Mouse (Mus musculus) lung, adult 2 months (tissue): ENCODE results near the gene Ampd3. TPM values are rescaled to one million over a fixed set of nuclear protein-coding genes. Genes with fewer than 3 reads are reported as not detected.

Source experiments
- DNase-seq: peaks from one replicate; pipeline ENCODE4 v3.0.0; 2022
- H3K4me1 ChIP-seq: fragments of 200-500 bp; 2 replicates; pipeline ENCODE4 v1.6.1; 2011; ENCODE audit warnings: low read length; ENCODE audit not compliant: control insufficient read depth, insufficient read depth
- H3K4me3 ChIP-seq: fragments of 200-500 bp; replicated peaks from 2 replicates; pipeline ENCODE3; 2011; ENCODE audit warnings: low read depth, mild to moderate bottlenecking, control low read depth, low read length; ENCODE audit errors: extremely low read depth
- CTCF ChIP-seq: fragments of 200-500 bp; IDR thresholded peaks from 2 replicates; pipeline ENCODE4 v1.5.1; 2011; ENCODE audit warnings: mild to moderate bottlenecking, low read length, control low read depth; ENCODE audit not compliant: insufficient read depth
- POLR2A ChIP-seq: fragments of 200-500 bp; IDR thresholded peaks from 2 replicates; pipeline ENCODE4 v1.6.1; 2011; ENCODE audit warnings: low read depth, mild to moderate bottlenecking, control low read depth, low read length, borderline replicate concordance; ENCODE audit errors: extremely low read depth
- WGBS: fragments of 180-500 bp; shearing (Covaris S2); methylation state at CpG from one replicate; pipeline ENCODE4 v1.1.7; 2018; 5-methylcytosine and 5-hydroxymethylcytosine counted together
- polyA plus RNA-seq: library from polyadenylated mRNA; depleted of rRNA; stranded (reverse); fragments of >200 nt; gene quantifications from 2 replicates; pipeline ENCODE4 v1.2.3, GENCODE M21; 2012

The Ampd3 gene
- polyA plus RNA-seq, 1 experiment, result 23.5 TPM

GRCm38 (mm10) chr7:110794722-110795121, 26.7 kb downstream of the Ampd3 start:
- 70% methylated on average over 4 of the region's 4 CpGs for WGBS
- TF ChIP-seq POLR2A (no peak), CTCF (no peak)
- Histone ChIP-seq H3K4me3 (no peak overlapping the region), H3K4me1 (no peaks in the 10 kb centered on the region)
- DNase-seq, result no peak

- no peak for TF ChIP-seq CTCF
- no peak for TF ChIP-seq POLR2A
These were observed 28.5 kb downstream of the Ampd3 start for GRCm38 (mm10) chr7:110796367-110797051.

GRCm38 (mm10) chr7:110797722-110798409, 29.9 kb downstream of the Ampd3 start:
- TF ChIP-seq POLR2A, result no peak
- TF ChIP-seq CTCF, result no peak
- DNase-seq, result no peak
- Histone ChIP-seq H3K4me1 (no peaks in the 10 kb centered on the region), H3K4me3 (no peak overlapping the region)
- 78% methylated on average over 11 of the region's 11 CpGs for WGBS

More at GRCm38 (mm10) chr7:110796367-110797051, 28.5 kb downstream of the Ampd3 start:
- no peak for DNase-seq
- WGBS, result 64% methylated on average over 12 of the region's 12 CpGs
- Histone ChIP-seq H3K4me3 (no peak overlapping the region), H3K4me1 (no peaks in the 10 kb centered on the region)

GRCm38 (mm10) chr7:110801028-110801427, 33.0 kb downstream of the Ampd3 start:
- under 1% methylated on average over 4 of the region's 4 CpGs for WGBS
- TF ChIP-seq CTCF, result peak; percentile 97
- TF ChIP-seq POLR2A, result no peak

GRCm38 (mm10) chr7:110803131-110803530, 35.1 kb downstream of the Ampd3 start:
- DNase-seq, result no peak
- Histone ChIP-seq H3K4me1 (peaks cover 9% of the 10 kb centered on the region), H3K4me3 (no peak overlapping the region)
- TF ChIP-seq CTCF, result no peak
- no peak for TF ChIP-seq POLR2A
- WGBS, result 97% methylated on average over 10 of the region's 10 CpGs

More at GRCm38 (mm10) chr7:110801028-110801427, 33.0 kb downstream of the Ampd3 start:
- no peak overlapping the region for H3K4me3 ChIP-seq
- peak; percentile 71 for DNase-seq
- H3K4me1 ChIP-seq, result no peaks in the 10 kb centered on the region

- 54% methylated on average over 3 of the region's 3 CpGs for WGBS
- H3K4me1 ChIP-seq, result peaks cover 9% of the 10 kb centered on the region
- no peak overlapping the region for H3K4me3 ChIP-seq
- TF ChIP-seq CTCF (no peak), POLR2A (no peak)
- DNase-seq, result no peak
These were observed 36.3 kb downstream of the Ampd3 start for GRCm38 (mm10) chr7:110804266-110804665.

- H3K4me3 ChIP-seq, result no peak overlapping the region
- DNase-seq, result no peak
- peaks cover 9% of the 10 kb centered on the region for H3K4me1 ChIP-seq
- 66% methylated on average over 13 of the region's 13 CpGs for WGBS
- TF ChIP-seq POLR2A (no peak), CTCF (no peak)
These were observed 39.5 kb downstream of the Ampd3 start for GRCm38 (mm10) chr7:110807460-110808030.

- H3K4me1 ChIP-seq, result peaks cover 9% of the 10 kb centered on the region
- DNase-seq, result no peak
- whole genome bisulfite sequencing, result 71% methylated on average over 3 of the region's 3 CpGs
- TF ChIP-seq POLR2A, result no peak
- TF ChIP-seq CTCF, result no peak
- no peak overlapping the region for H3K4me3 ChIP-seq
These were observed 41.0 kb downstream of the Ampd3 start for GRCm38 (mm10) chr7:110808962-110809361.

- Histone ChIP-seq H3K4me1 (peaks cover 9% of the 10 kb centered on the region), H3K4me3 (no peak overlapping the region)
- DNase-seq, result no peak
- 85% methylated on average over 18 of the region's 18 CpGs for WGBS
- TF ChIP-seq POLR2A, result no peak
- no peak for TF ChIP-seq CTCF
These were observed 41.9 kb downstream of the Ampd3 start for GRCm38 (mm10) chr7:110809585-110810557.
